Mouse (Mus musculus) midbrain, embryonic 15.5 days (tissue): ENCODE measurements around the gene Gsdmc3. TPM values are rescaled to one million over a fixed set of nuclear protein-coding genes. Genes with fewer than 3 reads are reported as not detected.
"Not testable (repeated sequence)": the region's sequence is repeated elsewhere in the genome, so short reads cannot be mapped to it uniquely, and the experiment has no call there.

Source experiments
- ATAC-seq: fragments of 200-750 bp; cut with Nextera tagmentation; replicated peaks from 2 replicates; pipeline ENCODE4 v1.8.0; 2017; ENCODE audit warnings: moderate TSS enrichment
- H3K27ac ChIP-seq: fragments of 300-500 bp; sonication (generic); 2 replicates; pipeline ENCODE4 v1.5.1; 2015; ENCODE audit warnings: mild to moderate bottlenecking, inconsistent platforms
- H3K27me3 ChIP-seq: fragments of 300-500 bp; sonication (generic); replicated peaks from 2 replicates; pipeline ENCODE4 v1.6.1; 2015; ENCODE audit warnings: inconsistent platforms
- H3K36me3 ChIP-seq: fragments of 300-500 bp; sonication (generic); replicated peaks from 2 replicates; pipeline ENCODE4 v1.6.1; 2015; ENCODE audit warnings: inconsistent platforms
- H3K4me1 ChIP-seq: fragments of 300-500 bp; sonication (generic); 2 replicates; pipeline ENCODE4 v1.6.1; 2015; ENCODE audit warnings: inconsistent platforms
- H3K4me2 ChIP-seq: fragments of 300-500 bp; sonication (generic); 2 replicates; pipeline ENCODE4 v1.6.1; 2015; ENCODE audit warnings: inconsistent platforms, mild to moderate bottlenecking, moderate library complexity
- H3K4me3 ChIP-seq: fragments of 300-500 bp; sonication (generic); 2 replicates; pipeline ENCODE4 v1.5.1; 2015; ENCODE audit warnings: mild to moderate bottlenecking, inconsistent platforms
- H3K9ac ChIP-seq: fragments of 300-500 bp; sonication (generic); 2 replicates; pipeline ENCODE4 v1.6.1; 2015; ENCODE audit warnings: mild to moderate bottlenecking, inconsistent platforms
- H3K9me3 ChIP-seq: fragments of 300-500 bp; sonication (generic); 2 replicates; pipeline ENCODE4 v1.6.1; 2016; ENCODE audit warnings: inconsistent platforms
- WGBS: fragments of 180-500 bp; shearing (Covaris S2); methylation state at CpG from one replicate; pipeline ENCODE4 v1.1.7; 2015; ENCODE audit warnings: mixed read lengths; 5-methylcytosine and 5-hydroxymethylcytosine counted together
- polyA plus RNA-seq: library from polyadenylated mRNA; unstranded; fragments of >200 nt; fragmentation: Nextera tagmentation; extraction: Ambion mirVana; gene quantifications from 2 replicates; pipeline ENCODE4 v1.2.1, GENCODE M21; 2015

Gsdmc3 gene
- polyA plus RNA-seq, result not detected in 2 replicates

- WGBS, result 92% methylated on average over 1 of the region's 3 CpGs
- H3K27ac ChIP-seq, ATAC-seq: not testable (repeated sequence)
Measured at GRCm38 (mm10) chr15:63878458-63878857, at the start of gene Gsdmc3. TSS of gene Gsdmc3 (minus strand) at chr15:63878558.

GRCm38 (mm10) chr15:63926201-63926600 is 47.8 kb upstream of the Gsdmc3 start:
- H3K27ac ChIP-seq, result no peak overlapping the region
- H3K9ac ChIP-seq, result no peak overlapping the region
- H3K27me3 ChIP-seq, result no peaks in the 10 kb centered on the region
- H3K4me3 ChIP-seq, result no peak overlapping the region
- H3K36me3 ChIP-seq, result 0 out of 2 replicates have a peak, but pooled peaks cover 12% of the 10 kb centered on the region
- no peaks in the 10 kb centered on the region for H3K4me1 ChIP-seq
- ATAC-seq, result no peak
- WGBS, result 83% methylated on average over 3 of the region's 3 CpGs
- H3K4me2 ChIP-seq, result no peak overlapping the region
- no peaks in the 10 kb centered on the region for H3K9me3 ChIP-seq

More at GRCm38 (mm10) chr15:63878458-63878857, at the start of gene Gsdmc3:
- H3K4me1 ChIP-seq, H3K4me3 ChIP-seq, H3K9me3 ChIP-seq, H3K9ac ChIP-seq, H3K4me2 ChIP-seq, H3K27me3 ChIP-seq, H3K36me3 ChIP-seq: not testable (repeated sequence)

GRCm38 (mm10) chr15:63924484-63924883 is 46.1 kb upstream of the Gsdmc3 start:
- Histone ChIP-seq H3K27ac (no peak overlapping the region), H3K4me3 (no peak overlapping the region), H3K9ac (no peak overlapping the region), H3K4me1 (no peaks in the 10 kb centered on the region), H3K27me3 (no peaks in the 10 kb centered on the region), H3K4me2 (no peak overlapping the region), H3K9me3 (no peaks in the 10 kb centered on the region), H3K36me3 (0 out of 2 replicates have a peak, but pooled peaks cover 5% of the 10 kb centered on the region)
- no peak for ATAC-seq
- WGBS, result 89% methylated on average over 1 of the region's 1 CpGs

- H3K4me3 ChIP-seq, H3K36me3 ChIP-seq, H3K9me3 ChIP-seq, ATAC-seq, H3K9ac ChIP-seq, H3K4me1 ChIP-seq, H3K27me3 ChIP-seq, H3K27ac ChIP-seq, H3K4me2 ChIP-seq: not testable (repeated sequence)
- WGBS, result 94% methylated on average over 3 of the region's 5 CpGs
Measured at GRCm38 (mm10) chr15:63921618-63922017, 43.3 kb upstream of the Gsdmc3 start.

- H3K36me3 ChIP-seq, H3K27ac ChIP-seq, H3K9me3 ChIP-seq, H3K27me3 ChIP-seq, H3K4me1 ChIP-seq, ATAC-seq, H3K4me2 ChIP-seq, H3K4me3 ChIP-seq, H3K9ac ChIP-seq: not testable (repeated sequence)
- 79% methylated on average over 2 of the region's 2 CpGs for WGBS
Measured at GRCm38 (mm10) chr15:63919728-63920127, 41.4 kb upstream of the Gsdmc3 start.

GRCm38 (mm10) chr15:63916584-63916983 is 38.2 kb upstream of the Gsdmc3 start:
- H3K36me3 ChIP-seq, H3K9me3 ChIP-seq, H3K4me2 ChIP-seq, H3K9ac ChIP-seq, H3K27ac ChIP-seq, ATAC-seq, H3K27me3 ChIP-seq, H3K4me1 ChIP-seq, H3K4me3 ChIP-seq: not testable (repeated sequence)
- 82% methylated on average over 4 of the region's 4 CpGs for WGBS

GRCm38 (mm10) chr15:63912197-63912596 is 33.8 kb upstream of the Gsdmc3 start, which contains the start of gene Gsdmc4:
TSS of gene Gsdmc4 (minus strand) at chr15:63912297.
- 96% methylated on average over 2 of the region's 2 CpGs for WGBS

GRCm38 (mm10) chr15:63909896-63910295 is 31.5 kb upstream of the Gsdmc3 start:
- H3K27ac ChIP-seq, result not testable (repeated sequence)

More at GRCm38 (mm10) chr15:63912197-63912596, 33.8 kb upstream of the Gsdmc3 start, which contains the start of gene Gsdmc4:
- not testable (repeated sequence) for H3K4me1 ChIP-seq, H3K9ac ChIP-seq, H3K4me3 ChIP-seq, H3K9me3 ChIP-seq, H3K4me2 ChIP-seq, H3K27me3 ChIP-seq, ATAC-seq, H3K36me3 ChIP-seq, H3K27ac ChIP-seq

GRCm38 (mm10) chr15:63895560-63896353 is 17.4 kb upstream of the Gsdmc3 start:
- ATAC-seq, H3K36me3 ChIP-seq, H3K9ac ChIP-seq, H3K9me3 ChIP-seq, H3K27ac ChIP-seq, H3K4me3 ChIP-seq, H3K4me1 ChIP-seq, H3K4me2 ChIP-seq, H3K27me3 ChIP-seq: not testable (repeated sequence)
- WGBS, result 41% methylated on average over 9 of the region's 9 CpGs

More at GRCm38 (mm10) chr15:63909896-63910295, 31.5 kb upstream of the Gsdmc3 start:
- ATAC-seq, H3K4me2 ChIP-seq, H3K9me3 ChIP-seq, H3K36me3 ChIP-seq, H3K27me3 ChIP-seq, H3K9ac ChIP-seq, H3K4me3 ChIP-seq, H3K4me1 ChIP-seq: not testable (repeated sequence)

GRCm38 (mm10) chr15:63888440-63888839 is 10.1 kb upstream of the Gsdmc3 start:
- H3K4me2 ChIP-seq, H3K27me3 ChIP-seq, ATAC-seq, H3K9ac ChIP-seq, H3K4me3 ChIP-seq, H3K9me3 ChIP-seq, H3K4me1 ChIP-seq, H3K27ac ChIP-seq, H3K36me3 ChIP-seq: not testable (repeated sequence)
- 73% methylated on average over 5 of the region's 5 CpGs for WGBS

- H3K4me3 ChIP-seq, H3K27me3 ChIP-seq, H3K9me3 ChIP-seq, H3K9ac ChIP-seq, H3K4me1 ChIP-seq, ATAC-seq, H3K27ac ChIP-seq, H3K36me3 ChIP-seq, H3K4me2 ChIP-seq: not testable (repeated sequence)
- no CpG with 5 or more reads among the region's 5 CpGs for WGBS
Measured at GRCm38 (mm10) chr15:63887949-63888348, 9.6 kb upstream of the Gsdmc3 start.

GRCm38 (mm10) chr15:63876160-63876559 is 2.2 kb downstream of the Gsdmc3 start:
- H3K27me3 ChIP-seq, H3K4me1 ChIP-seq, H3K36me3 ChIP-seq, H3K9ac ChIP-seq, H3K4me2 ChIP-seq, ATAC-seq, H3K4me3 ChIP-seq, H3K9me3 ChIP-seq, H3K27ac ChIP-seq: not testable (repeated sequence)

- 48% methylated on average over 5 of the region's 5 CpGs for WGBS
- H3K27me3 ChIP-seq, ATAC-seq, H3K9ac ChIP-seq, H3K4me2 ChIP-seq, H3K4me1 ChIP-seq, H3K36me3 ChIP-seq, H3K27ac ChIP-seq, H3K4me3 ChIP-seq, H3K9me3 ChIP-seq: not testable (repeated sequence)
Measured at GRCm38 (mm10) chr15:63861965-63862364, 16.4 kb downstream of the Gsdmc3 start.
